Comparison of ENCODE assay signal across 10 mouse cellular contexts in the genomic region with DNA sequence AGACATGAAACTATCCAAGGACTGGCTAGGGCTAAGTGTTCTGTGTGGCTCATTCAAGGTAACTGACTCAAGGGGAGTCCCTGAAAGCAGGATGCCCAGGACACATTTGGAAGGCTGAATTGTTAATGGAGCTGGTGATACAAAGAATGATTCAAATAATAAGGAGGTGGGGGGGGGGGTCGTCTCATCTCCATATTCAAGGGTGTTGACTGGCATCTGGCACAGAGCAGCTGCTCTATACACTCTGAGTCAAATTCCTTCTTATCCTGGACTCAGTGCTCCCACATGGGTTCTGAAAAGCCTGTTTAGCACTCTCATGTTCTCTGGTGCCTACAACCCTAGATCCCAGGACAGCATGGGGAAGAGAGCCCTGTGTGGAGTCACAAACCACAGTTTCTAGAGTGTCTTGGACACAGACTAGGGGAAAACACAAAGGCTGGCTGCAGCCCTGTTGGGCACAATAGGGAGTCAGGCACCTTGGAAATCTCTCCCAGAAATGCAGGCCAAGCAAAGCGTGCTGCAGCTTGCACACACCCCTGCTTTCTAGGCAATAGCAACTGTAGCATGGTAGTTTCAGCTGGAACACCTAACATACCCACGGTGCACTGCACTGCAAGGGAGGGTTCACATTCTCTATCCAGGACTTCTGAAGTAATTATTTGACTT. TPM values are rescaled to one million over a fixed set of nuclear protein-coding genes. Genes with fewer than 3 reads are reported as not detected.
DNase-seq lines count a peak whose midpoint lies in the region; ATAC-seq and TF ChIP-seq lines count a peak whose summit lies in the region.
"Had no signal": no experiment of that assay in that cellular context is flagged by ENCODE, and none has a peak within 500 bp of the region (broad histone marks: within the 10 kb centered on the region; RNA-seq: fewer than 3 reads in every experiment).

No protein-coding gene starts in this region.

- peaks cover 76% of the 10 kb centered on the region for H3K4me1 ChIP-seq in lung, embryonic 15.5 days
- peaks cover 8% of the 10 kb centered on the region; the same call in 1 of the 2 replicates for H3K4me1 ChIP-seq in lung, adult 2 months (ENCODE audit: control insufficient read depth, insufficient read depth, low read length)
- peaks cover 52% of the 10 kb centered on the region for H3K4me1 ChIP-seq in hindbrain, embryonic 14.5 days (replicated peaks; ENCODE audit: control insufficient read depth, insufficient read depth, low read length)
- peaks cover 63% of the 10 kb centered on the region for H3K4me1 ChIP-seq in stomach, embryonic 15.5 days

- no peak overlapping the region for H3K4me3 ChIP-seq in gastrocnemius, adult 2 months
- H3K4me3 ChIP-seq in lung, embryonic 15.5 days: no peak overlapping the region
- no peak overlapping the region for H3K4me3 ChIP-seq in lung, adult 2 months (replicated peaks; ENCODE audit: extremely low read depth, low read depth, low read length)
- H3K4me3 ChIP-seq in hindbrain, embryonic 14.5 days (replicated peaks; ENCODE audit: low read length): no peak overlapping the region
- H3K4me3 ChIP-seq in stomach, embryonic 15.5 days (replicated peaks): no peak overlapping the region

- H3K4me2 ChIP-seq in lung, embryonic 15.5 days: no peak overlapping the region
- no peak overlapping the region for H3K4me2 ChIP-seq in hindbrain, embryonic 14.5 days (replicated peaks)
- H3K4me2 ChIP-seq in stomach, embryonic 15.5 days: no peak overlapping the region

- no peak overlapping the region for H3K9ac ChIP-seq in lung, embryonic 15.5 days
- H3K9ac ChIP-seq in hindbrain, embryonic 14.5 days: no peak overlapping the region
- H3K9ac ChIP-seq in stomach, embryonic 15.5 days: no peak overlapping the region

- no peak for DNase-seq in gastrocnemius, adult 2 months
- DNase-seq in gastrocnemius, postnatal 4 days (ENCODE audit: low spot score in 2 of 2): no peak
- no peak for DNase-seq in lung, adult 2 months
- DNase-seq in hindbrain, embryonic 14.5 days (ENCODE audit: low spot score): no peak
- DNase-seq in spleen, postnatal 36 days (ENCODE audit: low spot score in 2 of 2): no peak
- no peak for DNase-seq in layer of hippocampus, postnatal 14 days (ENCODE audit: low spot score in 2 of 2)
- DNase-seq: cerebellum, adult 11 months; kidney, adult 2 months had no signal

- intact Hi-C loops in gastrocnemius, adult 2 months (cut with DNase I): no loop called here

- no peaks in the 10 kb centered on the region for H3K36me3 ChIP-seq in lung, embryonic 15.5 days
- no peaks in the 10 kb centered on the region for H3K36me3 ChIP-seq in hindbrain, embryonic 14.5 days (replicated peaks; ENCODE audit: control insufficient read depth, insufficient read depth)
- no peaks in the 10 kb centered on the region for H3K36me3 ChIP-seq in stomach, embryonic 15.5 days

- no peaks in the 10 kb centered on the region for H3K9me3 ChIP-seq in lung, embryonic 15.5 days
- H3K9me3 ChIP-seq in hindbrain, embryonic 14.5 days (ENCODE audit: control insufficient read depth, low read length): no peaks in the 10 kb centered on the region
- no peaks in the 10 kb centered on the region for H3K9me3 ChIP-seq in stomach, embryonic 15.5 days

- no peak for TF ChIP-seq CTCF in gastrocnemius, adult 2 months (IDR thresholded peaks at IDR 0.05)
- no peak for TF ChIP-seq CTCF in lung, adult 2 months (IDR thresholded peaks at IDR 0.05; ENCODE audit: insufficient read depth, low read length)

- no peak for ATAC-seq in lung, embryonic 15.5 days (ENCODE audit: borderline replicate concordance, extremely low read depth, low FRiP score, low TSS enrichment)
- ATAC-seq in hindbrain, embryonic 14.5 days (ENCODE audit: low FRiP score): no peak
- no peak for ATAC-seq in stomach, embryonic 15.5 days (ENCODE audit: insufficient read depth, low FRiP score, low read depth)

- WGBS in lung, embryonic 15.5 days: 58% methylated on average over 3 of the region's 3 CpGs
- 71% methylated on average over 3 of the region's 3 CpGs for WGBS in lung, adult 2 months
- WGBS in hindbrain, embryonic 14.5 days: 39% methylated on average over 3 of the region's 3 CpGs
- WGBS in stomach, embryonic 15.5 days: 65% methylated on average over 3 of the region's 3 CpGs

- H3K27me3 ChIP-seq in lung, embryonic 15.5 days: no peaks in the 10 kb centered on the region
- no peaks in the 10 kb centered on the region for H3K27me3 ChIP-seq in hindbrain, embryonic 14.5 days (ENCODE audit: control insufficient read depth, insufficient read depth, low read length)
- H3K27me3 ChIP-seq in stomach, embryonic 15.5 days (replicated peaks): no peaks in the 10 kb centered on the region

- TF ChIP-seq POLR2A in lung, adult 2 months (IDR thresholded peaks at IDR 0.05; ENCODE audit: borderline replicate concordance, extremely low read depth, low read depth, low read length): no peak

- peak overlapping the region; percentile 86 for H3K27ac ChIP-seq in gastrocnemius, adult 2 months
- H3K27ac ChIP-seq in lung, embryonic 15.5 days: peak overlapping the region; percentile 92
- peak overlapping the region; percentile 36; the same call in 1 of the 2 replicates for H3K27ac ChIP-seq in hindbrain, embryonic 14.5 days
- peak overlapping the region; percentile 76 for H3K27ac ChIP-seq in stomach, embryonic 15.5 days

RNA-seq across cellular contexts. Expression of a gene that starts 16.3 kb away (rescaled TPM):
- under 1 TPM in 1 of 2 experiments, not detected in 1; 0.22 TPM for total RNA-seq in gastrocnemius, adult 2 months (2021)
- 10 to 100 TPM; 10.3 to 12.1 TPM for total RNA-seq in gastrocnemius, postnatal 4 days (2021)
- polyA plus RNA-seq in lung, embryonic 15.5 days (2015; fragmentation: Nextera tagmentation; extraction: Ambion mirVana): 86.1 and 88.1 TPM in 2 replicates
- 0.17 and 0.47 TPM in 2 replicates for polyA plus RNA-seq in lung, adult 2 months (2012; rRNA removed)
- 13.3 and 14.8 TPM in 2 replicates for polyA plus RNA-seq in hindbrain, embryonic 14.5 days (2014; fragmentation: Nextera tagmentation; extraction: Ambion mirVana)
- 54.1 and 54.4 TPM in 2 replicates for polyA plus RNA-seq in stomach, embryonic 15.5 days (2015; fragmentation: Nextera tagmentation; extraction: Ambion mirVana)
- 1 to 10 TPM; 1.0 to 2.1 TPM for total RNA-seq in layer of hippocampus, postnatal 14 days (2021)

Comparison
In these comparisons a context has a peak if more than half of its experiments do, and no peak if none do; other contexts are left out.
1. H3K27ac ChIP-seq: peak in every context shown above with its lines; median percentile 92 in lung, embryonic 15.5 days; 86 in gastrocnemius, adult 2 months; 76 in stomach, embryonic 15.5 days; 36 in hindbrain, embryonic 14.5 days.